Mouse (Mus musculus) left cerebral cortex, adult 2 months (tissue): ENCODE measurements around the gene Arhgap15. TPM values are rescaled to one million over a fixed set of nuclear protein-coding genes. Genes with fewer than 3 reads are reported as not detected.
A peak's percentile ranks its signal among the peaks of the same experiment; 100 is the strongest.

Experiments
- DNase-seq, 2 experiments: peaks; one replicate each; pipeline ENCODE4 v3.0.0; 2021 to 2022; ENCODE audit warnings: low spot score in 2 of 2, mixed read lengths in 1 of 2; ENCODE audit errors: extremely low spot score in 1 of 2
- H3K27ac ChIP-seq: fragments of 200-600 bp; 2 replicates; pipeline ENCODE4 v1.8.1; 2022
- H3K4me3 ChIP-seq: fragments of 200-600 bp; 2 replicates; pipeline ENCODE4 v1.8.1; 2022
- CTCF ChIP-seq: fragments of 200-600 bp; IDR thresholded peaks from 2 replicates; pipeline ENCODE4 v1.8.1; 2022; ENCODE audit warnings: antibody characterized with exemption, mild to moderate bottlenecking, moderate library complexity
- intact Hi-C: fragments of 180-260 bp; cut with DNase I; formaldehyde crosslinking; loops from one replicate; pipeline ENCODE4 v1.15.1; 2025
- total RNA-seq, 2 experiments: library from RNA; stranded (reverse); gene quantifications; 2 replicates each; pipeline ENCODE4 v1.2.3; 2021

The Arhgap15 gene
- total RNA-seq, 2 experiments from 2014 or later, result 9.7 to 12.8 TPM

DNA sequence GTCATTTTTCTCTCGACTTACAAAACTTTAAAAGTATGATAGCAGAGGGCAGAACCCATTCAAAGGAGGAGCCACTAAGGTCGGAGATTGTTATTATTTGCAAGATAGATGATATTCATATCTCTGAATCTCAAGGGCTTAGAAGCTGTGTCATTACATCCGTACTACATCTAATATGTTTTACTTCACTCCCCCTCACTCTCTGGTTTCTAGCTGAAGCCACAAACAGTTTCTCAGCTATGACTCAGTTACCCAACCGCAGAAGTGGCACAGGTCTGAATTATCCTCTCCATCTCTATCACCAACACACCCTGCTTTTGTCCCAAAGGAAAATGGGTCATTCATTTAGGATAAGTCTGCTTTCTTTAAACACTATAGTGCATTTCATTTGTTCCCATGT, 418.1 kb downstream of the Arhgap15 start:
- H3K4me3 ChIP-seq, result no peak overlapping the region
- no peak overlapping the region for H3K27ac ChIP-seq
- DNase-seq, result no peak
- no peak for TF ChIP-seq CTCF
- intact Hi-C loops, result no loop called here

DNA sequence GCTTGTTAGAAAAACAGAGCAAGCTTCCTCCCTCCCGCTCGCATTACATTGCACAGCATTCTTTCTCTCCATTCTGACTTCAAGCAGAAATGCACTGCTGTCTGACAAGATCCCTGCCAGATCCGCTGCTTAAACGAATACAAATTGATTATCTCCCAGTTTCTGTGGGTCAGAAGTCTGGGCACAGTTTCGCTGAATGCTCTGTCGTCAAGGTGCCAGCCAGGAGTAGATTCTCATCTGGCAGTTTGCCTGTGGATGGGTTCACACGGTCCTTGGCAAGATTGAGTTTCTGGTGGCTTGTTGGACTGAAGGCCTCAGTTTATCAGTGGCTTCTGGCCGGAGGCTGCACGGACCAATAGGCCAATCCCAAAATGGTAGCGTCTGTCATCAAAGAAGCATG, 435.9 kb downstream of the Arhgap15 start:
- TF ChIP-seq CTCF, result no peak
- intact Hi-C loops, result no loop called here
- DNase-seq, result no peak
- H3K27ac ChIP-seq, result no peak overlapping the region
- no peak overlapping the region for H3K4me3 ChIP-seq

DNA sequence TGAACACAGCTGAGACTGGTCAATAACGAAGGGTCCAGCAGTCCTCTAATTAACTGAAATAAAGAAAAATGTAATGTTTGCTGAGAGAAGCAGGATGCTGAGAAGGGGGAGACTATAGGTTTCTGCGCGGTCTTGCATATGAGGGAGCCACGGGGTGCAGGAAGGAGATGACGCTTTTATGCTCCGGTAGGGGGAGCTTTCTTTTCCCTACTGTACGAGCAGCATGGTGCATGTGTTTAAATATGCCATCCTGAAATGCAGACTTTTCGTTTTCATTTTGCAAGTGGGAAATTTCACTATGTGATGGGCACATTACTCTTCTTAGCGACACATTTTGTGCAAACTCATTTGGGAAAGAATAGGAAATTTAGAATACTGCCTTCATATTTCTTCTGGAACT, 442.1 kb downstream of the Arhgap15 start:
- intact Hi-C loops, result no loop called here
- DNase-seq, result no peak
- TF ChIP-seq CTCF, result peak; percentile 48
- 0 out of 2 replicates have a peak overlapping the region, but pooled peaks have one; percentile 17 for H3K27ac ChIP-seq
- H3K4me3 ChIP-seq, result no peak overlapping the region

DNA sequence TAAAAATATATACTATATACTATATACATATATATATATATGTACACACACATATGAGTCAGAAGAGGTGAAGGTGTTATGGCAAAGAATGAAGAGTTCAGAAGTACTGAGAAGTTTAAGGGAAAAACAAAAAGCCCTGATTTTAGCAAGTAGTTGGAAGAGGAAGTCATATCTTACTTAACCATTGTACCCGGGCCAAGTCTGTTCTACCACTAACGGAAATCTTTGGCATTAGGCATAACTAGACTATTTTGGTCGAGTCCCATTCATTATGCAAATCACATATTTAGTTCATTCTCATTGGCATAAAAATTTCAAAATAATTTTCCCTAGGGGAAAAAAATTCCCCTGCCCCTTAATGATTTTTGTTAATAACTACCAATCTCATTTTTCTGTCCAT, 443.4 kb downstream of the Arhgap15 start:
- TF ChIP-seq CTCF, result no peak

DNA sequence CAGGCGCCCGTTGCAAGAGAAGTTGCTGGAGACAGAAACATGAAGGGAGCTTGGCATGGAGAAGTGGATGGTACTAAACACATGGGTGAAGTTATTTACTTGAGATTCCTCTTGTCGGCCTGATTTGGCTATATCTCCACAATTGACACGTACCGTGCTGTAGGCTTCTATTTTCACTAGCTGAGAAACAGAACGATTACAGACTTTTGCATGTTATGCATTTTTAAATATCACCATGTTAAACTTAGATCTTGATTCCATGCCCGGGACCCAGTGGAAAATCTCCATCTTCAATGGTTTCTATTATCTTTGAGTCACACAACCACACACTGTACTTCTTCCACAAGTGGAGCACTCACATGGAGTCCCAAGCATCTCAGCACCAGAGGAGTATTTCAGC, 466.9 kb downstream of the Arhgap15 start:
- H3K4me3 ChIP-seq, result no peak overlapping the region
- peak overlapping the region; percentile 53; the same call in 1 of the 2 replicates for H3K27ac ChIP-seq
- intact Hi-C loops, result no loop called here
- TF ChIP-seq CTCF, result no peak
- DNase-seq, result peak in 1 of 2 experiments; percentile 25

More for the DNA sequence above, 443.4 kb downstream of the Arhgap15 start:
- no peak overlapping the region for H3K4me3 ChIP-seq
- intact Hi-C loops, result no loop called here
- no peak for DNase-seq
- H3K27ac ChIP-seq, result no peak overlapping the region

DNA sequence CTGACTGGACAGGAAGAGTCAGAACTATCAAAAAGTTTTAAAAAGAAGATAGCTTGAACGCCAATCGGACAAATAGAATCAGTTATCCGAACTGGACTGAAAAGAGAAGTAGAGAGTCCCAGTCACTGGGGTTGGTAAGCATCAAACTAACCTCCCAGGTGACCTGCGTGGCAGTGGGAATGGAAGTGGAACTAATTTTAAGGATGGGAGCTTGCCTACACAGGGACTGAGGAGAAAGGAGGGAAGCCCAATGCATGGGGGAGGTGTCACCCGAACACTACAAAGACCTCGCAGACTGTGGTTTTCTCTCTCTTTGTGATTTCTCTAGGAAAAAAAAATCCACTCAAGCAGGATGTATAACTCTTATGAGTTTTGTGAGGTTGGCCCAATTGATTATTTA, 469.2 kb downstream of the Arhgap15 start:
- H3K27ac ChIP-seq, result no peak overlapping the region
- DNase-seq, result no peak
- intact Hi-C loops, result no loop called here
- H3K4me3 ChIP-seq, result no peak overlapping the region
- no peak for TF ChIP-seq CTCF

DNA sequence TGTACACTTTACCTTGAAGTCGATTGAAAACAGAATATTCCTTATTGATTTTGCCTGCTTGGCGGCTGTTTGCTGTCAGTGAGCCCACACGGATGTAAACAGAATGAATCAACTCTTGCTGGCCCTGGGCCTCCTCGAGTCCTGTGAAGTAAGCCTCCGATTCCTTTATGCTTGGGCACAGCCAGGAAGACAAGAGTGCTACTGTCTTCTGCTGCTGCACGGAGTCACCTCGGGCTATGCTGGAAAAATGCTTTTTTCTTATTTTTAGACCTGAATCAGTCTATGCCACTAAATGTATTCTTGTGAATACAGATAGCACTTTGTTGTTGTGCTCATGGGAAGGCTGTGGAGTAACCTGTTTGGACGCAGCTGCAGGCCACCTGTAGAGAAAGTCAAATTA, 469.7 kb downstream of the Arhgap15 start:
- no peak overlapping the region for H3K4me3 ChIP-seq
- no peak for TF ChIP-seq CTCF
- DNase-seq, result no peak
- H3K27ac ChIP-seq, result no peak overlapping the region
- intact Hi-C loops, result no loop called here

DNA sequence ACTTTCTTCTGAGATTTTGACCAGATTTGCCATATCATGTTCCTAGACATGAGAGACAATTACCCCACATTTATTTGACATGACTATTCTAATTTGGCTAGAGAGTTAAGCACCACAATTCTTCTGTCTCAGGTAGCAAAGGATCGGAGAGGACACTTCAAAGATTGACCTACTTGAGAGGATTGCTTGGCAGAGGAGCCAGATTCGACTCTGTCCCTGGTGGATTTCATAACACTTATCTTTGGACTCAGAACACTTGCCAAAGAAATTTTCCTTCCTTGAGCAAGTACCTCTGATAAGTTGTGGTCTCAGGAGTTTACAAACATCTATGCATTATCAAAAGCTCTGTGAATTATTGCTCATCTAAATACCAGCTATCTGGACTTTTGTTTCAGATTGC, 473.1 kb downstream of the Arhgap15 start:
- intact Hi-C loops, result no loop called here
- no peak overlapping the region for H3K4me3 ChIP-seq
- H3K27ac ChIP-seq, result no peak overlapping the region
- DNase-seq, result no peak
- no peak for TF ChIP-seq CTCF

DNA sequence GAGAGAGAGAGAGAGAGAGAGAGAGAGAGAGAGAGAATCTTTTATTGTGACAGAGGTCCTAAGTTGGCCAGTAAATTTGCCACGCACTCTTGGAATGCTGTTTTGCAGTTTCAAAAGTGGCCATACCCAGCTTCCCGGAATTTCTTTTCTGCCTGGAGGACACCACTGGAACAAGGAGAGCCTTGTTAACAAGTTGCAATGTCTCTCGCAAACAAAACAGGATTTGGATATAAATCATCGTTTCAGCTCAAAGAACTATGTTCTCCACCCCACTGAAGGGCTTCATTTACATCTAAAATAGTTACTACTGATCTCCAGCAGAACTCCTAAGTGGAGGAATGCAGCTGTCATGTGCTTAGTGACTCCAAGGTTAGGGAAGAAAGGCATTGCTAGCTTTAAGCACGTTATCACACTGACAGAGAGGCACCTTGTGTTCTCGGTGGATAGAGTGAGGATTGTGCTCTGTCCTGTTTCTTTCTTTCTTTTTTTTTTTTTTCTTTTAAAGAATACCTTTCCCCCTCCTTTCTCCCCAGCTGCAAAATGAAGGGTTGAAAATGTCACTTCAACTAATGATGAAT, 473.6 kb downstream of the Arhgap15 start:
- intact Hi-C loops, result no loop called here

DNA sequence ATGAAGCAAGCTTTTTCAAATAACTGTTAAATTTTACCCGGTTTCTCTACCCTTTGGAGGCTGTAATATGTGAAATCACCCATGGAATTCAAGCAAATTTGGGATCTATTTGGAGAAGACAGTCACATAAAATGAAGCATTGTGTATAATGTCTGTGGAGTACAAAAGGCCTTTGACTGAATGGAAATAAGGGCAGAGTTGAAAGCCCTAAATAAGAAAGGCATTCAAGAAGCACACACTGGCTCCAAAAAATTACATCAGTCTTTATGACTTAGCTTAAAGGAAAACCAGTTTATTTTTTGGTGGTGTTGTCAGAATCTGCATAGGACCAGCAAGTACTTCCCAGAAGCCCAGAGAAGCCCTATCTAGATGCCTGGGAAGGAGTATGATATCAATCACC, 486.2 kb downstream of the Arhgap15 start:
- intact Hi-C loops, result no loop called here
- H3K4me3 ChIP-seq, result no peak overlapping the region
- no peak for TF ChIP-seq CTCF
- peak overlapping the region; percentile 32; the same call in 1 of the 2 replicates for H3K27ac ChIP-seq
- DNase-seq, result no peak

More for the DNA sequence above, 473.6 kb downstream of the Arhgap15 start:
- Histone ChIP-seq H3K27ac (no peak overlapping the region), H3K4me3 (no peak overlapping the region)
- DNase-seq, result no peak
- no peak for TF ChIP-seq CTCF

DNA sequence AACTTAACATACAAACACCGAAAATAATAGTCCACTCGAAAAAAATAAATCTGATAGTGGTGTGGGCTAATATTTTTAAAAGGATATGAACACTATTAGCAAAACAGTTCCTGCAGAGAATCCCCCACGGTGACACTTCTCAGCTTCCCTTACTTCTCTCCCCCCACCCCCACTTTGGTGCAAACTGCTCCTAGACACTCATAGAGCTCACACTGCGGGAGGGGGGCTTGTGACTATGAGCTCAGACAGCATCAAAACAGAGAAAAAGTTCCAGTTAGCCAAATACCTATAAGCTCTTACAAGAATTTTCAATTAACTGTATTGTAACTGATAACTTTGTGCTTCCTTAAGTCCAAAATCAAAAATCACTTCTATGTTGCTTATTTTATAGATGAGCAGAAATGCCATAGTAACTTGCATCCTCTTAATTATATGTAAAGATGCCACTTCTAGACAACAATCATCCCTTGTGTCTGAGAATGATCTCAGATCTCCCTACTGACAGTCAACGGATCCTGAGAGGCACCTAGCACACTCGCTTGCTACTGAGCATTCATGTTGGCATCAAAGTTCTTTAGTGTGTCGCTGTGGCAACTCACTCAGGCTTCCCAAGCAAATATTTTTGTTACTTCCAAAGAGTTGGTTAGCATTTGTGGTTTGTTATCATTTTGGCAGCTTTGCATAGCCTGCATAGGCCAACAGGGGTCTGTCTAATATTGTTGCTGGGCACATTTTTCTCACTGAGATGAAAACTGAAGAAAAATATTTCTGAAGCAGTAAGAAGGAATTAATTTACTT, 493.2 kb downstream of the Arhgap15 start:
- TF ChIP-seq CTCF, result no peak; the same call in none of the 2 replicates
- H3K27ac ChIP-seq, result no peak overlapping the region
- intact Hi-C loops, result no loop called here
- no peak overlapping the region for H3K4me3 ChIP-seq
- no peak for DNase-seq

DNA sequence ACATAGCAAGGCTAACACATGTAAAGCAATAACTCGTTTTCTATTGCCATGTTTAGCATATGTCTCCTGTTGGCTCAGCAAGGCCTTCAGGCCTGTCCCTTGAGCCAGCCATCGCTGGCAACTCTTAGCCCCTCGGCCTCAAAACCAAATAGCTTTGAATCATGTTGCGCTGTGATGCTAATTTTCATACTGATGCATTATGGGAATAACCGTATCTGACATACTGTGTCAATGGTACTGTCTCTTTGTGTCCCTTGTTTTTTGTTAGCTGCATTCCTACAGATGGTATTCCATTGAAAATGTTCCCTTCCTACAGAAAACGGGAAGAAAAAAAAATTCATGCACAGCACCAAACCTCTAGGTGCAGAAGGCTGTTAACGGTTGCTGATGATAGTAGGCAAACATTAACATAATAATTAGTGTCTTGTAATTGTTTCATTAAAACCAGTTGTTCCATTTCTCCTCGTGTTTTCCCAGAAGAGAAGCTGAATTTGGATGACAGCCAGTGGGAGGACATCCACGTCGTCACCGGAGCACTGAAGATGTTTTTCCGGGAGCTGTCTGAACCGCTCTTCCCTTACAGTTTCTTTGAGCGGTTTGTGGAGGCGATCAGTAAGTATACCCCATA, 494.1 kb downstream of the Arhgap15 start:
- Histone ChIP-seq H3K27ac (peak overlapping the region; percentile 65), H3K4me3 (peak overlapping the region; percentile 41)
- intact Hi-C loops, result no loop called here
- DNase-seq, result peak; percentile 9 to 18
- no peak for TF ChIP-seq CTCF

DNA sequence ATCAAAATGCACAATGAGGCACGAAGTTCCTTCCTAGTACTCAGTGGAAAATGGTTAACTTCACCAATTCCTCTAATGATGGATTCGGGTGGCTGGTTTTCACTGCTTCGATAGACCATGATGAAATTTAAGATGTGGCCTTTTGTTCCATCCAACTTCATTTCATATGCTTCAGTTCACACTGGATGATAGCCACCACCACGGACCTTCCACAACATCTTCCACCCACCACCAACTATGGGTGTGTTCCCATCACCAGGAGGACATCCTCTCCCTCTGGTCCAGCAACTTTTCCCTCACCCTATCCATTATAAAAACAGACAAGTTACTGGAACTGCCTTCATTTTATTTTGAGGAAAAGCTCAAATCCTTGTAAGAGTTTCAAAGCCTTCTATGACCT, 506.7 kb downstream of the Arhgap15 start:
- TF ChIP-seq CTCF, result no peak
- DNase-seq, result no peak
- H3K27ac ChIP-seq, result no peak overlapping the region
- intact Hi-C loops, result no loop called here
- H3K4me3 ChIP-seq, result no peak overlapping the region
